Mouse (Mus musculus): Measurements from ENCODE around the gene Npc1l1. TPM values are rescaled to one million over a fixed set of nuclear protein-coding genes. Genes with fewer than 3 reads are reported as not detected.

Npc1l1 gene
- polyA plus RNA-seq, 1 experiment: 0.45 TPM

DNA sequence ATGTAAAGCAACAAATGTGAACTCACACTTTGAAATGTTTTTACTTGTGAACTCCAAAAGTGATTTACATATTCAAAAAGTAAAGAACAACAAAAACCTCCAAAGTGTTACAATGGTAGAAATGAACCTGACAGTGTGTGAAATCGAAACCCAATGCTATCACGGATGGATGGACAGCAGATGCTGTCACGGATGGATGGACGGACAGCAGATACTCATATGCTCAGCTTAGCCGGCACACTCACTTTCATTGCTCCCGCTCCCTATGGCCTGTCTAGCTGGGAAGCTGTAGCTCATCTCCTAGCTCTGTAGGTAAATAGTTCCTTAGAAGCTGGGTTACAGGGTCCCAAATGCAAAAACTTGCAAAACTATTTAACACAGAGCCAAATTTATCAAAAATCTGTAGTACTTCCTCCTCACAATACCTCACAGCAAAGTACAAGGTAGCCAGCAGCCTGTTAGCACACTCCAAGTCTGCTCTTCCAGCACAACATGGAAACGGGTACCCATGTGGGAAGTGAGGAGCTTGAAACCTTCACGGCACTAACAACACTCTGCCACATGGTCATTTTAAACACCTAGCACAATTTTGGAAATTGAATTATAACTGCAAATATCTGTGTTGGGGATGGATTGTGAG is 52.0 kb downstream of the Npc1l1 start:
- Histone ChIP-seq H3K4me3 (ENCODE audit: low read depth, low read length) (no peak overlapping the region), H3K27me3 (ENCODE audit: control insufficient read depth, insufficient read depth, low read length, poor library complexity, severe bottlenecking) (no peaks in the 10 kb centered on the region), H3K27ac (ENCODE audit: insufficient read depth, low read length) (peak overlapping the region; percentile 68), H3K4me1 (ENCODE audit: control insufficient read depth, insufficient read depth, low read length) (peaks cover 2% of the 10 kb centered on the region), H3K36me3 (ENCODE audit: control insufficient read depth, insufficient read depth, low read length, poor library complexity, severe bottlenecking) (no peaks in the 10 kb centered on the region), H3K9me3 (replicated peaks; ENCODE audit: control insufficient read depth, insufficient read depth, low read length, poor library complexity, severe bottlenecking) (no peaks in the 10 kb centered on the region), H3K9ac (ENCODE audit: low read depth, poor library complexity, severe bottlenecking) (peak overlapping the region; percentile 17; the same call in 1 of the 2 replicates)
- TF ChIP-seq CTCF (IDR thresholded peaks at IDR 0.05; ENCODE audit: low read depth, low read length): no peak
- TF ChIP-seq POLR2A (IDR thresholded peaks at IDR 0.05; ENCODE audit: insufficient read depth, low read length): no peak
- TF ChIP-seq EP300 (IDR thresholded peaks at IDR 0.05; ENCODE audit: insufficient read depth, low read depth, low read length): no peak

DNA sequence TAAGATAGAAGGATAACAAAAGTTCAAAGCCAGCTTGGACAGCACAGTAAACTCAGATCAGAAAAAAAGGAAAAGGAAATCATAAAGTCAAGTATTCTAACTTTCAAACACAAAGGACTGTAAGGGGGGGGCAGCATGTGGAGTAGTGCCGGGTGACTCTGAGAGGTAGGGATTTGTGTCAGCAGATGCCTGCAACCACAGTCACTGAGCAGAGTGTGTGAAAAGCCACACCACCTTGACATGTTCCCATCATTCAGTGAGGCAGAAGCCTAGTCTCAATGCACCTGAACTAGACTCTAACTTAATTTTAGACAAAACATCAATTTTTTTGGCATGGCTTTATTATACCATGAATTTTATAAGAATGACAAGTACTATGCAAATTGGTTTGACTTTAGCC is 54.4 kb downstream of the Npc1l1 start:
- H3K27me3 ChIP-seq (ENCODE audit: control insufficient read depth, insufficient read depth, low read length, poor library complexity, severe bottlenecking): no peaks in the 10 kb centered on the region
- no peak overlapping the region for H3K4me3 ChIP-seq (ENCODE audit: low read depth, low read length)
- H3K9me3 ChIP-seq (replicated peaks; ENCODE audit: control insufficient read depth, insufficient read depth, low read length, poor library complexity, severe bottlenecking): no peaks in the 10 kb centered on the region
- H3K9ac ChIP-seq (ENCODE audit: low read depth, poor library complexity, severe bottlenecking): no peak overlapping the region
- peaks cover 2% of the 10 kb centered on the region for H3K4me1 ChIP-seq (ENCODE audit: control insufficient read depth, insufficient read depth, low read length)
- H3K27ac ChIP-seq (ENCODE audit: insufficient read depth, low read length): no peak overlapping the region
- TF ChIP-seq EP300 (IDR thresholded peaks at IDR 0.05; ENCODE audit: insufficient read depth, low read depth, low read length): no peak
- no peak for TF ChIP-seq POLR2A (IDR thresholded peaks at IDR 0.05; ENCODE audit: insufficient read depth, low read length)
- H3K36me3 ChIP-seq (ENCODE audit: control insufficient read depth, insufficient read depth, low read length, poor library complexity, severe bottlenecking): no peaks in the 10 kb centered on the region

DNA sequence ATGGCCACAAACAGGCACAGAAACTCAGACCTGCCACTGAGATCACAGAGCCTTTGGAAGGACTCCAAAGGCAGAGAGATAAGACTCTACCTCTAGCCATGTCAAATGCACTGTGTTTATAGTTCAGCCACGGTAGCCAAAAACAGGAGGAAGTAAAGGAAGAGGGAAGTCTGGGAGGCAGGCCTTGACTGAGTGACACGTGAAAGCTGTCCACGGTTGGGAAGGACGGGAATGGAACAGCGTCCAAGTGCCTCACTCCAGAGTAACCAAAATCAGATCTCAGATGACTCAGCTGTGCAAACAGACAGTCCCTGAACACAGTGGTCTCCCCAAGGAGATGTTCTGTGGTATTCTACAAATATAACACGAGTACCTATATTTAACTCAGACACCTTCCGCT is 55.2 kb downstream of the Npc1l1 start:
- H3K9me3 ChIP-seq (replicated peaks; ENCODE audit: control insufficient read depth, insufficient read depth, low read length, poor library complexity, severe bottlenecking): no peaks in the 10 kb centered on the region
- no peak for TF ChIP-seq POLR2A (IDR thresholded peaks at IDR 0.05; ENCODE audit: insufficient read depth, low read length)
- TF ChIP-seq EP300 (IDR thresholded peaks at IDR 0.05; ENCODE audit: insufficient read depth, low read depth, low read length): no peak
- no peak for TF ChIP-seq CTCF (IDR thresholded peaks at IDR 0.05; ENCODE audit: low read depth, low read length)
- no peak overlapping the region for H3K27ac ChIP-seq (ENCODE audit: insufficient read depth, low read length)

DNA sequence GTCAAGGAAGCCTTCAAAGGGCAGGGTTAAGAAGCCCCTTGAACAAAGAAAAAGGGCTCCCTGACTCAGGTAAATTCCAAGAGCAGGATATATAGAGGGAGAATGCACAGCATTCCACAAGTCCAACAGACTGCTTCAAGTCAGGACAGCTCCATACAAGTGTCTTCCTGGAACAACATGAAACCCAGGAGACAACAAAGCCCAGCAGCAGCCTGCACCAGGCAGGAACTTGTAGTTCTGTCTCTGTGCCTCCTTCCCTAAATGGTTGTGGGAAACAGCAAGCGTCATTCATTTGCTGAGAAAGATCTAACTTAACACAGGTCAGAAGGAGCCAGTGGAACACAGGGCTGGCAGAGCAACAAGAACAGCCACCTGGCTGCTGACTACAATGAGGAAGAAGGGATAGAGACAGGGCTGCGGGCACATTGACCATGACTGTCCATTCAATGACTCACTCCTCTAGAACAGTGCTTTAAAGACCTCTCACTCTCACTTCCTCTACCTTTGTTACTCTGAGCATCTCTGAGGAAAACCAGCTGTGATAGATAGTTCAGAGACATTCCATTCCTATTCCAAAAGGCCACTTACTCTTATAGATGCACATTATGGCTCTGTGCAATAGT is 60.8 kb downstream of the Npc1l1 start:
- Histone ChIP-seq H3K9ac (ENCODE audit: low read depth, poor library complexity, severe bottlenecking) (no peak overlapping the region), H3K36me3 (ENCODE audit: control insufficient read depth, insufficient read depth, low read length, poor library complexity, severe bottlenecking) (no peaks in the 10 kb centered on the region), H3K4me3 (ENCODE audit: low read depth, low read length) (no peak overlapping the region), H3K4me1 (ENCODE audit: control insufficient read depth, insufficient read depth, low read length) (peaks cover 2% of the 10 kb centered on the region), H3K27me3 (ENCODE audit: control insufficient read depth, insufficient read depth, low read length, poor library complexity, severe bottlenecking) (no peaks in the 10 kb centered on the region), H3K27ac (ENCODE audit: insufficient read depth, low read length) (no peak overlapping the region), H3K9me3 (replicated peaks; ENCODE audit: control insufficient read depth, insufficient read depth, low read length, poor library complexity, severe bottlenecking) (no peaks in the 10 kb centered on the region)
- TF ChIP-seq CTCF (IDR thresholded peaks at IDR 0.05; ENCODE audit: low read depth, low read length): no peak

More for the DNA sequence above, 55.2 kb downstream of the Npc1l1 start:
- Histone ChIP-seq H3K4me1 (ENCODE audit: control insufficient read depth, insufficient read depth, low read length) (no peaks in the 10 kb centered on the region), H3K9ac (ENCODE audit: low read depth, poor library complexity, severe bottlenecking) (no peak overlapping the region), H3K4me3 (ENCODE audit: low read depth, low read length) (no peak overlapping the region), H3K27me3 (ENCODE audit: control insufficient read depth, insufficient read depth, low read length, poor library complexity, severe bottlenecking) (no peaks in the 10 kb centered on the region), H3K36me3 (ENCODE audit: control insufficient read depth, insufficient read depth, low read length, poor library complexity, severe bottlenecking) (no peaks in the 10 kb centered on the region)

DNA sequence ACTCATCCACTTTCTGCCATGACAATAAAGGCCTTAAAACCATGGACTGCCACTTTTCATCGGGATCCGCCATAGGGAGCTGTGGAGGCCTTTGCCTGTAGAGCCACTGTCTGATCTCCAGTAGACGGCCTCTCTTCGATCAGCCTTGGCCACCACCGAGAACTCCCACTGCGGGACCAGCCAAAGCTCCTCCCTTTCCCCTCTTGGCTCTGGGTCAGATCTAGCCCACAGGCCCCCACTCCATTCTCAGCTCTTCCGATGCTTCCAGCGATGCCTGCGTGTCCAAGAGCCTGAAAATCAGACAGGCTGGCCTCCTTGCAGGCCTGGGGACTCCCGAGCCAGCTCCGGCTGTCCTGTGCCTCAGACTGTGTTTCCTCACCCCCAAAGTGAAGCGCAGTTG is 63.6 kb downstream of the Npc1l1 start:
- no peaks in the 10 kb centered on the region for H3K27me3 ChIP-seq (ENCODE audit: control insufficient read depth, insufficient read depth, low read length, poor library complexity, severe bottlenecking)

DNA sequence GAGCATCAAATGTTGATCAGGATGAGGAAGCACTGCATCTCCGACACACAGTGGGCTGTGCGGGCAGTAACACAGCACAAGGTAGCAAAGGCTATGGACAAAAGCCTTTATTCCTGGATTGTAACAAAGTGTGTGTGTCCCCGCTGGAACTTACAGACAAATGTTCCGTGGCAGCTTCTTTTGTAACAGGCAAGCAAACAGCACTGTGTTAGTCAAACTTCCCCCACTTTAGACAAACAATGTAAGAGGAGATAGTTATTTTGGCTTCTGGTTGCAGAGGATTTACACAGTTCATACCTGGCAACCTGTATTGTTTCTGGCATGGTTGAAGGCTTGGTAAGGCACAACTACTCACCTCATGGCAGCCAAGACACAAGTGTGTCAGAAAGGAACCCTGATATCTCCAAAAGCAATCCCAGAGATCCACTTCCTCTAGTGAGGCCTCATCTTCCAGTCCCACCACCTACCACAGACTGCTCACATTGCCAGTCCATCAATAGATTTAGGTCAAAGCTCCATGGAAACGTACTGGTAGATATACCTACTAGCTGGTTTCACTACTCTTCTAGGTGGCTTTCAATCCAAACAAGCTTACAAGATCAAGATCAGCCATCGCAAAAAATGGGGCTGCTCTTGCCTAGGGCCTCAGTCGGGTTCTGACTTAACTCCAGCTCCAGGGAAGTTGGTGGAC is 64.4 kb downstream of the Npc1l1 start:
- no peaks in the 10 kb centered on the region for H3K9me3 ChIP-seq (replicated peaks; ENCODE audit: control insufficient read depth, insufficient read depth, low read length, poor library complexity, severe bottlenecking)
- no peak overlapping the region for H3K4me3 ChIP-seq (ENCODE audit: low read depth, low read length)
- H3K27ac ChIP-seq (ENCODE audit: insufficient read depth, low read length): no peak overlapping the region
- H3K4me1 ChIP-seq (ENCODE audit: control insufficient read depth, insufficient read depth, low read length): peaks cover 4% of the 10 kb centered on the region
- TF ChIP-seq CTCF (IDR thresholded peaks at IDR 0.05; ENCODE audit: low read depth, low read length): no peak
- no peak for TF ChIP-seq POLR2A (IDR thresholded peaks at IDR 0.05; ENCODE audit: insufficient read depth, low read length)
- no peak for TF ChIP-seq EP300 (IDR thresholded peaks at IDR 0.05; ENCODE audit: insufficient read depth, low read depth, low read length)
- no peak overlapping the region for H3K9ac ChIP-seq (ENCODE audit: low read depth, poor library complexity, severe bottlenecking)
- no peaks in the 10 kb centered on the region for H3K36me3 ChIP-seq (ENCODE audit: control insufficient read depth, insufficient read depth, low read length, poor library complexity, severe bottlenecking)
- H3K27me3 ChIP-seq (ENCODE audit: control insufficient read depth, insufficient read depth, low read length, poor library complexity, severe bottlenecking): no peaks in the 10 kb centered on the region

More for the DNA sequence above, 63.6 kb downstream of the Npc1l1 start:
- no peak for TF ChIP-seq CTCF (IDR thresholded peaks at IDR 0.05; ENCODE audit: low read depth, low read length)
- TF ChIP-seq POLR2A (IDR thresholded peaks at IDR 0.05; ENCODE audit: insufficient read depth, low read length): no peak
- TF ChIP-seq EP300 (IDR thresholded peaks at IDR 0.05; ENCODE audit: insufficient read depth, low read depth, low read length): no peak
- no peaks in the 10 kb centered on the region for H3K36me3 ChIP-seq (ENCODE audit: control insufficient read depth, insufficient read depth, low read length, poor library complexity, severe bottlenecking)
- H3K9me3 ChIP-seq (replicated peaks; ENCODE audit: control insufficient read depth, insufficient read depth, low read length, poor library complexity, severe bottlenecking): no peaks in the 10 kb centered on the region
- peaks cover 4% of the 10 kb centered on the region for H3K4me1 ChIP-seq (ENCODE audit: control insufficient read depth, insufficient read depth, low read length)
- no peak overlapping the region for H3K27ac ChIP-seq (ENCODE audit: insufficient read depth, low read length)
- no peak overlapping the region for H3K9ac ChIP-seq (ENCODE audit: low read depth, poor library complexity, severe bottlenecking)
- H3K4me3 ChIP-seq (ENCODE audit: low read depth, low read length): no peak overlapping the region
